Mouse (Mus musculus) E14TG2a.4 (cell line): ENCODE results near the gene Tuba3a.

Source experiments
- H3K27me3 ChIP-seq: 2 replicates; pipeline ENCODE4 v1.6.1; 2014; ENCODE audit warnings: low read length, control low read depth; ENCODE audit not compliant: insufficient read depth
- H3K36me3 ChIP-seq: 2 replicates; pipeline ENCODE4 v1.6.1; 2014; ENCODE audit warnings: low read length, control low read depth; ENCODE audit not compliant: insufficient read depth
- H3K4me1 ChIP-seq: replicated peaks from 2 replicates; pipeline ENCODE4 v1.6.1; 2014; ENCODE audit warnings: low read depth, low read length, control low read depth
- H3K4me3 ChIP-seq: replicated peaks from 2 replicates; pipeline ENCODE4 v1.5.1; 2014; ENCODE audit warnings: mild to moderate bottlenecking, low read length
- H3K9me3 ChIP-seq: 2 replicates; pipeline ENCODE4 v1.6.1; 2014; ENCODE audit warnings: low read length, control low read depth
- CTCF ChIP-seq: conservative IDR thresholded peaks from 2 replicates; pipeline ENCODE4 v1.5.1; 2014; ENCODE audit warnings: low read length
- NANOG ChIP-seq: IDR thresholded peaks from 2 replicates; pipeline ENCODE4 v1.6.1; 2014; ENCODE audit warnings: borderline replicate concordance, low read length, mixed read lengths
- POU5F1 ChIP-seq: IDR thresholded peaks from 2 replicates; pipeline ENCODE4 v1.6.1; 2014; ENCODE audit warnings: low read length, borderline replicate concordance

Gene Tuba3a

GRCm38 (mm10) chr6:125237421-125237820, 48.4 kb downstream of the Tuba3a start:
- Histone ChIP-seq H3K9me3 (no peaks in the 10 kb centered on the region), H3K27me3 (no peaks in the 10 kb centered on the region), H3K4me3 (no peak overlapping the region), H3K36me3 (no peaks in the 10 kb centered on the region), H3K4me1 (peaks cover 22% of the 10 kb centered on the region)
- TF ChIP-seq NANOG = no peak
- TF ChIP-seq POU5F1 = no peak
- no peak for TF ChIP-seq CTCF

- TF ChIP-seq CTCF (no peak), POU5F1 (no peak), NANOG (no peak)
- H3K4me3 ChIP-seq = no peak within 1 kb of the TSS
- H3K36me3 ChIP-seq = no peaks in the 10 kb centered on the region
Measured at GRCm38 (mm10) chr6:125236782-125237181, 49.1 kb downstream of the Tuba3a start, which contains the start of gene Cd27. Gene Cd27, minus strand, starts transcription at chr6:125237010.

GRCm38 (mm10) chr6:125236341-125236740, 49.5 kb downstream of the Tuba3a start:
- Histone ChIP-seq H3K9me3 (no peaks in the 10 kb centered on the region), H3K4me3 (no peak overlapping the region), H3K4me1 (peaks cover 32% of the 10 kb centered on the region)

More at GRCm38 (mm10) chr6:125236782-125237181, 49.1 kb downstream of the Tuba3a start, which contains the start of gene Cd27:
- H3K27me3 ChIP-seq = no peaks in the 10 kb centered on the region
- peaks cover 28% of the 10 kb centered on the region for H3K4me1 ChIP-seq
- H3K9me3 ChIP-seq = no peaks in the 10 kb centered on the region

GRCm38 (mm10) chr6:125234520-125234828, 51.4 kb downstream of the Tuba3a start:
- TF ChIP-seq CTCF (no peak), POU5F1 (no peak), NANOG (no peak)
- Histone ChIP-seq H3K4me3 (no peak overlapping the region), H3K36me3 (no peaks in the 10 kb centered on the region), H3K27me3 (no peaks in the 10 kb centered on the region), H3K9me3 (no peaks in the 10 kb centered on the region), H3K4me1 (peaks cover 47% of the 10 kb centered on the region)

More at GRCm38 (mm10) chr6:125236341-125236740, 49.5 kb downstream of the Tuba3a start:
- H3K36me3 ChIP-seq = no peaks in the 10 kb centered on the region
- no peak for TF ChIP-seq NANOG
- no peak for TF ChIP-seq CTCF
- no peak for TF ChIP-seq POU5F1
- H3K27me3 ChIP-seq = no peaks in the 10 kb centered on the region

- Histone ChIP-seq H3K27me3 (no peaks in the 10 kb centered on the region), H3K9me3 (no peaks in the 10 kb centered on the region), H3K4me3 (no peak overlapping the region), H3K4me1 (peaks cover 47% of the 10 kb centered on the region), H3K36me3 (no peaks in the 10 kb centered on the region)
- no peak for TF ChIP-seq POU5F1
- TF ChIP-seq CTCF = no peak
- no peak for TF ChIP-seq NANOG
Measured at GRCm38 (mm10) chr6:125233816-125234519, 51.9 kb downstream of the Tuba3a start.

- H3K36me3 ChIP-seq = no peaks in the 10 kb centered on the region
- no peaks in the 10 kb centered on the region for H3K27me3 ChIP-seq
- no peaks in the 10 kb centered on the region for H3K9me3 ChIP-seq
- H3K4me1 ChIP-seq = peaks cover 47% of the 10 kb centered on the region
- no peak overlapping the region for H3K4me3 ChIP-seq
- TF ChIP-seq POU5F1 = no peak
- TF ChIP-seq NANOG = no peak
- TF ChIP-seq CTCF = no peak
Measured at GRCm38 (mm10) chr6:125232516-125232915, 53.3 kb downstream of the Tuba3a start.

- Histone ChIP-seq H3K36me3 (no peaks in the 10 kb centered on the region), H3K4me3 (peak overlapping the region; percentile 78), H3K9me3 (no peaks in the 10 kb centered on the region), H3K27me3 (no peaks in the 10 kb centered on the region), H3K4me1 (peaks cover 45% of the 10 kb centered on the region)
- no peak for TF ChIP-seq POU5F1
Measured at GRCm38 (mm10) chr6:125232045-125232437, 53.8 kb downstream of the Tuba3a start.

- TF ChIP-seq NANOG (no peak), CTCF (no peak), POU5F1 (no peak)
Measured at GRCm38 (mm10) chr6:125231117-125232044, 54.5 kb downstream of the Tuba3a start, which contains the start of gene Tapbpl. Gene Tapbpl, minus strand, starts transcription at chr6:125231860.

More at GRCm38 (mm10) chr6:125231117-125232044, 54.5 kb downstream of the Tuba3a start, which contains the start of gene Tapbpl:
- Histone ChIP-seq H3K4me1 (peaks cover 38% of the 10 kb centered on the region), H3K36me3 (no peaks in the 10 kb centered on the region), H3K4me3 (peak within 1 kb of the TSS; percentile 78), H3K9me3 (no peaks in the 10 kb centered on the region), H3K27me3 (no peaks in the 10 kb centered on the region)
